Mouse (Mus musculus) spleen, adult 2 months (tissue): Measurements from ENCODE around the gene Aspscr1.

Experiments
- CTCF ChIP-seq: fragments of 200-500 bp; IDR thresholded peaks from 2 replicates; pipeline ENCODE4 v1.5.1; 2011; ENCODE audit warnings: mild to moderate bottlenecking, inconsistent platforms; ENCODE audit not compliant: insufficient read depth, insufficient read length, insufficient replicate concordance; ENCODE audit errors: extremely low read depth
- POLR2A ChIP-seq: fragments of 200-500 bp; IDR thresholded peaks from 2 replicates; pipeline ENCODE4 v1.6.1; 2011; ENCODE audit warnings: low read depth, low read length, inconsistent platforms

GRCm38 (mm10) chr11:120740981-120741380 lies 68.2 kb downstream of the Aspscr1 start:
- TF ChIP-seq CTCF, result no peak
- TF ChIP-seq POLR2A, result no peak
